Mouse (Mus musculus): ENCODE results near the gene Tbc1d30.

GRCm38 (mm10) chr10:121227403-121227802, 123.7 kb downstream of the Tbc1d30 start:
- TF ChIP-seq POLR2A (IDR thresholded peaks at IDR 0.05; ENCODE audit: low read depth, low read length) (no peak), CTCF (conservative IDR thresholded peaks at IDR 0.05; ENCODE audit: insufficient read depth, insufficient read length, low read depth, low read length) (no peak)

All from kidney, adult 2 months (tissue).